Mouse (Mus musculus): ENCODE results near the gene Fkbpl.
A peak's percentile ranks its signal among the peaks of the same experiment; 100 is the strongest.

Fkbpl gene

GRCm38 (mm10) chr17:34648141-34648890 is 3.8 kb downstream of the Fkbpl start:
- DNase-seq, result no peak

- no peak for DNase-seq
Measured at GRCm38 (mm10) chr17:34649106-34649864, 4.7 kb downstream of the Fkbpl start.

- DNase-seq, result no peak
Measured at GRCm38 (mm10) chr17:34650781-34651180, 6.2 kb downstream of the Fkbpl start.

- peak; percentile 36 to 43 for DNase-seq
Measured at GRCm38 (mm10) chr17:34651507-34652221, 7.1 kb downstream of the Fkbpl start.

- DNase-seq, result no peak
Measured at GRCm38 (mm10) chr17:34652546-34652945, 8.0 kb downstream of the Fkbpl start.

- no peak for DNase-seq
Measured at GRCm38 (mm10) chr17:34652985-34653384, 8.4 kb downstream of the Fkbpl start.

GRCm38 (mm10) chr17:34653746-34654285 is 9.3 kb downstream of the Fkbpl start:
- DNase-seq, result peak; percentile 48 to 54

GRCm38 (mm10) chr17:34654392-34654791 is 9.8 kb downstream of the Fkbpl start:
- DNase-seq, result peak; percentile 4 to 39

- no peak for DNase-seq
Measured at GRCm38 (mm10) chr17:34655160-34655559, 10.6 kb downstream of the Fkbpl start.

- DNase-seq, result peak; percentile 33 to 38
Measured at GRCm38 (mm10) chr17:34655581-34655991, 11.0 kb downstream of the Fkbpl start.

GRCm38 (mm10) chr17:34656666-34657065 is 12.1 kb downstream of the Fkbpl start:
- DNase-seq, result no peak

GRCm38 (mm10) chr17:34657271-34657670 is 12.7 kb downstream of the Fkbpl start:
- DNase-seq, result no peak

- no peak for DNase-seq
Measured at GRCm38 (mm10) chr17:34658145-34658544, 13.6 kb downstream of the Fkbpl start.

- DNase-seq, result no peak
Measured at GRCm38 (mm10) chr17:34658591-34658990, 14.0 kb downstream of the Fkbpl start.

GRCm38 (mm10) chr17:34659181-34659896 is 14.8 kb downstream of the Fkbpl start:
- no peak for DNase-seq

- DNase-seq, result no peak
Measured at GRCm38 (mm10) chr17:34659897-34660214, 15.3 kb downstream of the Fkbpl start.

- DNase-seq, result no peak
Measured at GRCm38 (mm10) chr17:34660259-34660820, 15.8 kb downstream of the Fkbpl start.

- no peak for DNase-seq
Measured at GRCm38 (mm10) chr17:34661121-34661591, 16.6 kb downstream of the Fkbpl start.

- DNase-seq, result no peak
Measured at GRCm38 (mm10) chr17:34662468-34662867, 17.9 kb downstream of the Fkbpl start.

GRCm38 (mm10) chr17:34662978-34663377 is 18.4 kb downstream of the Fkbpl start:
- DNase-seq, result no peak

GRCm38 (mm10) chr17:34663558-34663957 is 19.0 kb downstream of the Fkbpl start:
- no peak for DNase-seq

GRCm38 (mm10) chr17:34664472-34664871 is 19.9 kb downstream of the Fkbpl start:
- no peak for DNase-seq
